In genomic region chr12:77011092-77011720, GRCm38 (mm10) we compare ENCODE assay signal across 13 mouse cellular contexts. TPM values are rescaled to one million over a fixed set of nuclear protein-coding genes. Genes with fewer than 3 reads are reported as not detected.
DNase-seq lines count a peak whose midpoint lies in the region; ATAC-seq and TF ChIP-seq lines count a peak whose summit lies in the region.
"Had no signal": no experiment of that assay in that cellular context is flagged by ENCODE, and none has a peak within 500 bp of the region (broad histone marks: within the 10 kb centered on the region; RNA-seq: fewer than 3 reads in every experiment).

No protein-coding gene starts in this region.

- H3K9ac ChIP-seq in ES-E14 (ENCODE audit: insufficient read depth, low read depth, low read length, poor library complexity, severe bottlenecking), result no peak overlapping the region
- no peak overlapping the region for H3K9ac ChIP-seq in forebrain, embryonic 14.5 days (ENCODE audit: low read length)
- H3K9ac ChIP-seq: embryonic facial prominence, embryonic 15.5 days; liver, embryonic 13.5 days had no signal

- in situ Hi-C loops in ES-E14 (cut with MboI; ENCODE audit: low sequenced_read_pairs in 2 of 2, unreplicated experiment in 2 of 2), result loop anchor here in 1 of 2 experiments (25.0 kb wide), 1 partner anchor 551 kb away; no protein-coding TSS in a partner anchor

- TF ChIP-seq CTCF in layer of hippocampus, adult 2 months (conservative IDR thresholded peaks at IDR 0.05), result peak; percentile 71

- ATAC-seq in forebrain, embryonic 14.5 days, result no peak

- H3K9me3 ChIP-seq in ES-E14 (ENCODE audit: control insufficient read depth, insufficient read depth, low read depth, low read length), result no peaks in the 10 kb centered on the region
- H3K9me3 ChIP-seq in forebrain, embryonic 14.5 days (replicated peaks; ENCODE audit: control insufficient read depth, low read length), result no peaks in the 10 kb centered on the region
- H3K9me3 ChIP-seq: embryonic facial prominence, embryonic 15.5 days; hindbrain, embryonic 10.5 days; liver, embryonic 13.5 days had no signal

- no peaks in the 10 kb centered on the region for H3K27me3 ChIP-seq in forebrain, embryonic 14.5 days (replicated peaks; ENCODE audit: control insufficient read depth, insufficient read depth, low read length)
- H3K27me3 ChIP-seq: embryonic facial prominence, embryonic 15.5 days; liver, embryonic 13.5 days had no signal

- no peak overlapping the region for H3K4me3 ChIP-seq in layer of hippocampus, adult 2 months
- no peak overlapping the region for H3K4me3 ChIP-seq in ES-E14 (ENCODE audit: insufficient read depth in 1 of 2, low read depth in 1 of 2, low read length in 2 of 2, poor library complexity in 1 of 2, severe bottlenecking in 1 of 2)
- H3K4me3 ChIP-seq in forebrain, embryonic 14.5 days (ENCODE audit: low read depth, low read length), result no peak overlapping the region
- H3K4me3 ChIP-seq: embryonic facial prominence, embryonic 15.5 days; hindbrain, embryonic 10.5 days; liver, embryonic 13.5 days had no signal

- peak; percentile 58 to 73 for DNase-seq in cerebellum, postnatal 14 days
- no peak for DNase-seq in cerebellum, adult 11 months
- DNase-seq in layer of hippocampus, adult 2 months (ENCODE audit: low spot score in 2 of 2), result no peak
- DNase-seq in layer of hippocampus, adult 8-10 months (ENCODE audit: low spot score in 2 of 2), result no peak
- peak; percentile 21 for DNase-seq in ES-E14 (ENCODE audit: low read depth, low spot score)
- DNase-seq in kidney, postnatal 36 days, result peak; percentile 16 to 44
- DNase-seq in frontal cortex, adult 2 months (ENCODE audit: extremely low spot score in 1 of 2, low spot score in 1 of 2), result no peak
- DNase-seq in forebrain, embryonic 14.5 days (ENCODE audit: low spot score), result no peak
- DNase-seq: adrenal gland, postnatal 10 days; gastrocnemius, postnatal 10 days; liver, embryonic 13.5 days had no signal

- no peak overlapping the region for H3K27ac ChIP-seq in layer of hippocampus, adult 2 months
- H3K27ac ChIP-seq in ES-E14 (ENCODE audit: insufficient read depth, low read depth, low read length, poor library complexity, severe bottlenecking), result no peak overlapping the region
- H3K27ac ChIP-seq in forebrain, embryonic 14.5 days (ENCODE audit: low read depth, low read length), result no peak overlapping the region
- H3K27ac ChIP-seq: embryonic facial prominence, embryonic 15.5 days; hindbrain, embryonic 10.5 days; liver, embryonic 13.5 days had no signal

- H3K36me3 ChIP-seq in ES-E14 (ENCODE audit: control insufficient read depth, insufficient read depth, low read length, poor library complexity, severe bottlenecking), result no peaks in the 10 kb centered on the region
- H3K36me3 ChIP-seq in forebrain, embryonic 14.5 days (ENCODE audit: control insufficient read depth, insufficient read depth, low read length), result no peaks in the 10 kb centered on the region
- H3K36me3 ChIP-seq: embryonic facial prominence, embryonic 15.5 days; hindbrain, embryonic 10.5 days; liver, embryonic 13.5 days had no signal

- no peaks in the 10 kb centered on the region for H3K4me1 ChIP-seq in ES-E14 (ENCODE audit: control insufficient read depth in 2 of 2, insufficient read depth in 2 of 2, low read length in 2 of 2, poor library complexity in 1 of 2)
- peaks cover 3% of the 10 kb centered on the region; the same call in 1 of the 2 replicates for H3K4me1 ChIP-seq in forebrain, embryonic 14.5 days (ENCODE audit: control insufficient read depth, insufficient read depth, low read length)
- H3K4me1 ChIP-seq: embryonic facial prominence, embryonic 15.5 days had no signal

- WGBS in forebrain, embryonic 14.5 days, result 69% methylated on average over 6 of the region's 6 CpGs

- no peak overlapping the region for H3K4me2 ChIP-seq in forebrain, embryonic 14.5 days (ENCODE audit: low read length)
- H3K4me2 ChIP-seq: embryonic facial prominence, embryonic 15.5 days; liver, embryonic 13.5 days had no signal

TF ChIP-seq in ES-E14, 5 proteins besides CTCF, POLR2A, EP300 and RAD21:
- TF ChIP-seq ZNF384 (IDR thresholded peaks at IDR 0.05; ENCODE audit: low read depth, low read length), result no peak
- peak; percentile 40; the same call in 1 of the 2 replicates for TF ChIP-seq ZC3H11A (IDR thresholded peaks at IDR 0.05; ENCODE audit: borderline replicate concordance, low read depth, low read length)
- TF ChIP-seq MAFK (IDR thresholded peaks at IDR 0.05; ENCODE audit: insufficient read depth, low read depth, low read length), result no peak

RNA-seq across cellular contexts. Expression of gene Max, which starts 49.2 kb away (rescaled TPM):
- total RNA-seq in layer of hippocampus, adult 2 months (2021), result 10 to 100 TPM; 69.6 to 78.7 TPM
- total RNA-seq in layer of hippocampus, adult 8-10 months (2022), result 10 to 100 TPM; 70.9 to 85.2 (median 79.5) TPM
- 37.3 and 40.9 TPM in 2 replicates for total RNA-seq in ES-E14 (2012; rRNA removed)
- 51.5 and 66.9 TPM in 2 replicates for polyA plus RNA-seq in frontal cortex, adult 2 months (2012; rRNA removed)
- 105 and 109 TPM in 2 replicates for polyA plus RNA-seq in forebrain, embryonic 14.5 days (2014; fragmentation: Nextera tagmentation; extraction: Ambion mirVana)

Comparison
In these comparisons a context has a peak if more than half of its experiments do, and no peak if none do; other contexts are left out.
1. DNase-seq: peak in cerebellum, postnatal 14 days (2 of 2), ES-E14 (single experiment) and kidney, postnatal 36 days (2 of 2); none in cerebellum, adult 11 months (single experiment), layer of hippocampus, adult 2 months (0 of 2), layer of hippocampus, adult 8-10 months (0 of 2), frontal cortex, adult 2 months (0 of 2) and forebrain, embryonic 14.5 days (single experiment).